Mouse (Mus musculus) intestine, postnatal 0 days (tissue): Measurements from ENCODE around the gene Tktl2. TPM values are rescaled to one million over a fixed set of nuclear protein-coding genes. Genes with fewer than 3 reads are reported as not detected.
A peak's percentile ranks its signal among the peaks of the same experiment; 100 is the strongest.

Experiments
- ATAC-seq: fragments of 200-750 bp; cut with Nextera tagmentation; 2 replicates; pipeline ENCODE4 v1.8.0; 2017; ENCODE audit warnings: mild to moderate bottlenecking, moderate TSS enrichment, moderate library complexity
- H3K27ac ChIP-seq: fragments of 300-500 bp; sonication (generic); 2 replicates; pipeline ENCODE4 v1.5.1; 2014; ENCODE audit warnings: mild to moderate bottlenecking, low read depth, low read length, moderate library complexity
- H3K27me3 ChIP-seq: fragments of 300-500 bp; sonication (generic); replicated peaks from 2 replicates; pipeline ENCODE4 v1.6.1; 2014; ENCODE audit warnings: low read length, mixed read lengths; ENCODE audit not compliant: control insufficient read depth, insufficient read depth
- H3K36me3 ChIP-seq: fragments of 300-500 bp; sonication (generic); 2 replicates; pipeline ENCODE4 v1.6.1; 2014; ENCODE audit warnings: mild to moderate bottlenecking, moderate library complexity; ENCODE audit not compliant: control insufficient read depth, insufficient read depth
- H3K4me1 ChIP-seq: fragments of 300-500 bp; sonication (generic); replicated peaks from 2 replicates; pipeline ENCODE4 v1.6.1; 2014; ENCODE audit warnings: antibody characterized with exemption, low read length, mixed read lengths; ENCODE audit not compliant: control insufficient read depth, insufficient read depth
- H3K4me2 ChIP-seq: fragments of 300-500 bp; sonication (generic); replicated peaks from 2 replicates; pipeline ENCODE4 v1.6.1; 2014; ENCODE audit warnings: low read depth, mild to moderate bottlenecking, moderate library complexity
- H3K4me3 ChIP-seq: fragments of 300-500 bp; sonication (generic); 2 replicates; pipeline ENCODE4 v1.5.1; 2014; ENCODE audit warnings: low read depth, low read length
- H3K9ac ChIP-seq: fragments of 300-500 bp; sonication (generic); 2 replicates; pipeline ENCODE4 v1.6.1; 2014; ENCODE audit warnings: mild to moderate bottlenecking, low read depth, low read length
- H3K9me3 ChIP-seq: fragments of 300-500 bp; sonication (generic); 2 replicates; pipeline ENCODE4 v1.6.1; 2016; ENCODE audit warnings: mixed run types; ENCODE audit not compliant: control insufficient read depth
- CTCF ChIP-seq: sonication (generic); IDR thresholded peaks from 2 replicates; pipeline ENCODE4 v1.5.1; 2016; ENCODE audit warnings: low read depth, mild to moderate bottlenecking, control low read depth, antibody characterized with exemption, moderate library complexity
- WGBS: fragments of 180-500 bp; shearing (Covaris S2); extraction: QIAGEN DNeasy Blood & Tissue Kit; methylation state at CpG from one replicate; pipeline ENCODE4 v1.1.7; 2014; 5-methylcytosine and 5-hydroxymethylcytosine counted together
- polyA plus RNA-seq: library from polyadenylated mRNA; unstranded; fragments of >200 nt; fragmentation: Nextera tagmentation; extraction: Ambion mirVana; gene quantifications from 2 replicates; pipeline ENCODE4 v1.2.1, GENCODE M21; 2015

Gene Tktl2
- polyA plus RNA-seq, 1 experiment from 2014 or later, result not detected

DNA sequence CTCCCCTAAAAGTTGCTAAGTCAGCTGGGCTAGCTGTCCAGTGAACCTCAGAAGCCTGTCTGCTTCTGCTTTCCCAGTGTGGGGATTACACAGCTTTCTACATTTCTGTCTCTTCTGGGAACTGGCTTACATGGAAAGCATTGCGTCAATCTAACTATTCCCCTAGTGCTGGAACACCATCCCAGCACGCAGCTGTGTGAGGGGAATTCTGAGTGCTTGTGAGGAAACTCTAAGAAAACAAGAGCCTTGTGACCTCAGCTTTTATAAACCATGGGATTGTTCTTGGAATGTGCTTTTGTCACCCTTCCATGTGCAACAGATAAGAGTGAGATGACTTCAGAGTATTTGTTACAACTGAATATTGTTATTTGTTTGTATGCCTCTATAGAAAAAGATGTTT lies 17.1 kb upstream of the Tktl2 start:
- Histone ChIP-seq H3K4me2 (no peak overlapping the region), H3K9ac (no peak overlapping the region), H3K9me3 (no peaks in the 10 kb centered on the region), H3K4me1 (no peaks in the 10 kb centered on the region), H3K27ac (no peak overlapping the region), H3K27me3 (no peaks in the 10 kb centered on the region), H3K4me3 (no peak overlapping the region), H3K36me3 (no peaks in the 10 kb centered on the region)
- ATAC-seq, result no peak
- TF ChIP-seq CTCF, result no peak
- WGBS, result 55% methylated on average over 2 of the region's 2 CpGs

DNA sequence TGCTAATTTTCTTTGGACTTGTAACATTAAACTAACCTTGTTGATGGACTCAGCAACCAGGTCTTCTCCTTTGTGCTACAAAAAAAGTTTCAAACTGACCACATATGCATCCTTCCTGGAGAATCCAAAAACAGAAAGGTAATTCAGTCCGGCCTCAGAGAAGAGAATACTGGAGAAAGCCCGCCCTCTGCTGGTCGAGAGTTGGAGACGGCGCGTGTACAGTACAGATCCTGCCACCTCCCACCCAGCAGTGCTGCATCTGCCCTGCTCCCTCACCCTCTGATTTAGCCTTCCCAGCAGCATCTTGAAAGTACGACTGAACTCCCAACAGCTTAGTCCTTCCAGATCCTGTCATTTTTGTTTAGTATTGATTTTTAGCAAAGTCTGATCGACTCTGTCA lies 15.8 kb upstream of the Tktl2 start:
- no peak overlapping the region for H3K27ac ChIP-seq
- no peaks in the 10 kb centered on the region for H3K4me1 ChIP-seq
- peak; percentile 82 for TF ChIP-seq CTCF
- no peaks in the 10 kb centered on the region for H3K36me3 ChIP-seq
- no peak overlapping the region for H3K4me3 ChIP-seq
- no peak overlapping the region for H3K4me2 ChIP-seq
- WGBS, result 10% methylated on average over 8 of the region's 8 CpGs
- no peak overlapping the region for H3K9ac ChIP-seq
- no peaks in the 10 kb centered on the region for H3K9me3 ChIP-seq
- no peaks in the 10 kb centered on the region for H3K27me3 ChIP-seq
- ATAC-seq, result peak; percentile 67; the same call in 1 of the 2 replicates

DNA sequence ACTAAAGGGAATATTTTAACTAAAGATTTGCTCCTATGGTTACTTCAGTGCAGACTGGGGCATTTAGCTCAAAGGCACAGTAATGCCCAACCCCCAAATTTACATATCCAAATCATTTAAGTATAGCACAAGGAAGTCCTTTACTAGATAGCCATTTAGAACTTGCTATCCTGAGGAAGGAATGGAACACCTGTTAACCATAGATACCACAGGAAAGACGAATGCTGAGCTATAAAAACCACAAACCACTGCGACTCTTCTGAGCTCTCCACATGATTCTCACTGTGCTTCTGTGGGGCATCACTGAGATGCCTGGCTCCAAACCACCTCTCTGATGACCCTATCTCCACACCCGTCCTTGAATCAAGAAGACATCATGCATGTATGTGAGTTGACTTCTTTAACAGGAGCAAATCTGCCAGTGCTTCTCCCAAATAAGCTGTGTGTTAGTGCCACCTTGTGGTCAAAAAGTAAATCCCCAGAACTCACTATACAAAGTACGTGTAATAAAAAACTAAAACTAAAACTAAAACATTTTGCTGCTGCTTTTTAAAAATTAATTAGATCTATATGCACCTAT lies 14.5 kb upstream of the Tktl2 start:
- H3K27ac ChIP-seq, result no peak overlapping the region
- ATAC-seq, result no peak
- no peaks in the 10 kb centered on the region for H3K4me1 ChIP-seq
- no peaks in the 10 kb centered on the region for H3K36me3 ChIP-seq
- no peak overlapping the region for H3K4me2 ChIP-seq
- peak; percentile 81 for TF ChIP-seq CTCF
- H3K9me3 ChIP-seq, result no peaks in the 10 kb centered on the region
- no peak overlapping the region for H3K9ac ChIP-seq
- H3K27me3 ChIP-seq, result no peaks in the 10 kb centered on the region
- 34% methylated on average over 4 of the region's 4 CpGs for WGBS
- no peak overlapping the region for H3K4me3 ChIP-seq

DNA sequence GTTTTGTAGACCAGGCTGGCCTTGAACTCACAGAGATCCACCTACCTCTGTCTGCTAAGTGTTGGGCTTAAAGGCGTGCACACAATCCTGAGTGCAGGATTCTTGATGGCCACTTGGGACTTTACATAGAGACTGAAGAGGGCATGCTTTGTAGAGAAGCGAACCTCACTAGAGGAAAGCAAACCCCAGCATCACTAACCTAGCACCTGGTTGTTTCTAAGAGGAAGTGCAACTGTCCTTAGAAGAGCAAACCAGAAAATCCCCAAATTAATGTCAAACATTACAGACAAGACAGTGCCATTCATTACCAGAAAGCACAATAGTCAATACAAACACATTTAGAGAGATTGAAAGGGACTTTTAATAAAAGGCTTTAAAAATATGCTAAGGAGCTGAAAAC lies 8.2 kb upstream of the Tktl2 start:
- Histone ChIP-seq H3K27ac (no peak overlapping the region), H3K27me3 (no peaks in the 10 kb centered on the region), H3K36me3 (no peaks in the 10 kb centered on the region), H3K9ac (no peak overlapping the region), H3K4me3 (no peak overlapping the region), H3K4me1 (no peaks in the 10 kb centered on the region), H3K9me3 (no peaks in the 10 kb centered on the region), H3K4me2 (no peak overlapping the region)
- 73% methylated on average over 2 of the region's 2 CpGs for WGBS
- no peak for TF ChIP-seq CTCF
- no peak for ATAC-seq

DNA sequence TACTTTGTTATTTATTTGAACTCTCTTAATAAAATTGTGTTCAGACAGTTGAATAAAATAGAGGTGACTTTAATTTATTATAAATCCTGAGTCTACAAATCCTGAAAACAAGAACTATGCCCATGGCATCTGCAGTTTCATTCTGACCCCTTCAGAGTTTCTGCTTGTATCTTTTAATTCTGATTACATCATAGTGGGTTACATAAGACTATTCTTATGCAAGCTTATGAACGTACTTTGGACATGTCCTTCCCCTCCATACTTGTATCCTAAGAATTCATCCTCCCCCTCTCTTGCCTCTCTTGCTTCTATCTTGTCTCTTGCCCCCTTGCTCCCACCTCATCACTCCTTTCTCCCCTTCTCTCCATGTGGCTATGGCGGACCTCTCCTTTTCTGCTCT lies 7.6 kb downstream of the Tktl2 start:
- 74% methylated on average over 2 of the region's 2 CpGs for WGBS

DNA sequence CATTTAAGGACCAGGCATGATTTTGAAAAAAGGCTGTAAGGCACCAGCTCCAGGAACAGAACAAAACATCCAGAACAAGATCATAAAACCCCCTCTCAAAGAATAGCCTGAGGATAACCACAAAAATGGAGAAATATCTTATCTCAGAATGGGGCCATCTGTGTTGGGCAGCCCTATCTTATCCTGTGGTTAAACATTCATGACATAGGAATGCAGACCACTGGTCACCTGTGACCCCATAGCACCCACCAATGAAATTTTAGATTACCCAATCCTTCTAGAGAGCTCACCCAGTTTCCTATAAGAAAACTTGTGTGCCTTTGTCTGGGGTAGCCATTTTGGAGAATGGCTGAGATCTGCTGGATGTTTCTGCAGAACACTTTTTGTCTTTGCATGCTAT lies 9.0 kb downstream of the Tktl2 start:
- Histone ChIP-seq H3K4me2 (no peak overlapping the region), H3K4me1 (no peaks in the 10 kb centered on the region), H3K27me3 (no peaks in the 10 kb centered on the region), H3K9ac (no peak overlapping the region), H3K4me3 (no peak overlapping the region), H3K9me3 (no peaks in the 10 kb centered on the region), H3K27ac (no peak overlapping the region), H3K36me3 (no peaks in the 10 kb centered on the region)
- no peak for ATAC-seq
- no peak for TF ChIP-seq CTCF

More for the DNA sequence above, 7.6 kb downstream of the Tktl2 start:
- no peaks in the 10 kb centered on the region for H3K27me3 ChIP-seq
- no peak overlapping the region for H3K9ac ChIP-seq
- H3K4me2 ChIP-seq, result no peak overlapping the region
- H3K27ac ChIP-seq, result no peak overlapping the region
- ATAC-seq, result no peak
- H3K9me3 ChIP-seq, result no peaks in the 10 kb centered on the region
- no peaks in the 10 kb centered on the region for H3K4me1 ChIP-seq
- no peak overlapping the region for H3K4me3 ChIP-seq
- TF ChIP-seq CTCF, result no peak
- no peaks in the 10 kb centered on the region for H3K36me3 ChIP-seq

DNA sequence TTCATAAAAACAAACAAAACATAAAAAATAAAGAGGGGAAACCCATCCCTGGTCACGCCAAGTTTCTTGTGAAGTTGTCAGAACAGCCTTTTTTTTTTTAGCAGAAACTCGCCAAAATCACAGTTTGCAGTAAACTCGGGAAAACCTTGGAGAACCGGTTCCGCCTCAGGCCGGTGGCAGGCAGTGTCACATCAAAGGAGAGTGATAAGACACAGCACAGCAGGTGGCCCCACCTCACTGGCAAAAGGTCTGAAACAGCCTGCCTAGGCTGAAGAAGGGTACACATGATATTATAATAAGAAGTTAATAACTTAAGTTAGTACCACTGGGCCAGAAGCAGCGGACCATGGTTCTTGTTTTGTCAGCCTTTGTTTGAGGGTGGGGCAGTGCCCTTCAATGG lies 38.5 kb downstream of the Tktl2 start:
- H3K9ac ChIP-seq, result no peak overlapping the region
- no peak overlapping the region for H3K27ac ChIP-seq
- WGBS, result 8% methylated on average over 7 of the region's 7 CpGs
- no peaks in the 10 kb centered on the region for H3K27me3 ChIP-seq
- TF ChIP-seq CTCF, result 0 out of 2 replicates have a peak, but pooled peaks have one; percentile 20
- no peaks in the 10 kb centered on the region for H3K4me1 ChIP-seq
- H3K36me3 ChIP-seq, result no peaks in the 10 kb centered on the region
- 0 out of 2 replicates have a peak, but pooled peaks have one; percentile 22 for ATAC-seq
- no peaks in the 10 kb centered on the region for H3K9me3 ChIP-seq
- peak overlapping the region; percentile 32; the same call in 1 of the 2 replicates for H3K4me2 ChIP-seq
- H3K4me3 ChIP-seq, result no peak overlapping the region

Other genes starting within 250 kb of the Tktl2 start
- 3.6 and 4.2 TPM in 2 replicates for gene Tma16, start 25.2 kb upstream of the Tktl2 start, polyA plus RNA-seq
- 0.10 and 0.18 TPM in 2 replicates for gene Npy5r, start 176.4 kb downstream of the Tktl2 start, polyA plus RNA-seq
- gene Npy1r, start 185.4 kb downstream of the Tktl2 start, polyA plus RNA-seq, result 0.48 and 0.54 TPM in 2 replicates